9 mouse cellular contexts compared by ENCODE assay signal in the genomic region with DNA sequence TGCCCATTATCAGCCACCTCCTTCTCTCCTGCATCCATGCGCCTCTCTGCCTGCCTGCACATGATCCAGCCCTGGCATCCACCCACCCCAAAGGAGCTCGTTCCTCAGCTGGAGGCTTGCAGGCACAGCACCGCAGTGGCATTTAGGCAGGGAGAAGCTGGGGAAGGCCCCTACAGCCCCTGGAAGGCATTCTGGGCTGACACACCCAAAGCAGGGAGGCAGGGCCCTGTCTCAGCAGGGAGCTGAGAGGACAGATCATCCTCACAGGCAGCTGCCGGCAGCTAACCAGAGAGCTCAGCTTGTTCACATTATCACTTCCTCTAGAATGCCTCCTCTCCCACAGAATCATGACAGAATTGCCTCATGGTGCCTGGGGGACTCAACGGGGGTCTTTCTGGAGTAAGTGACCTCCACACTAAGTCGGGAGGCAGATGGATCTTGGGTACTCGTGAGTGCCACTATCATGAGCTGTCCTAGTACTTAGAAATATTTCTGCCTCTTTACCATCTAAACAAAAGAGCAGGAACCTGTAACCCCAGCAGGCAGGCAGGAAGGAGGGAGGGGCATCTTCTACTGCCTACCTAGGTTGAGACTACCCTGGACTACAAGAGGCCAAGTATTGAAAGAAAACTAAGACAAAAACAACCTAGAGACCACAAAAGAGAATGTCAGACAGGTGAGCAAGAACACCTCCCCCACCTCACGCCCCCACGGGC.
A peak's percentile ranks its signal among the peaks of the same experiment; 100 is the strongest.
DNase-seq lines count a peak whose midpoint lies in the region; ATAC-seq and TF ChIP-seq lines count a peak whose summit lies in the region.
"Had no signal": no experiment of that assay in that cellular context is flagged by ENCODE, and none has a peak within 500 bp of the region (broad histone marks: within the 10 kb centered on the region; RNA-seq: fewer than 3 reads in every experiment).

No protein-coding gene starts in this region.

- peaks cover 44% of the 10 kb centered on the region for H3K27me3 ChIP-seq in megakaryocyte, embryonic 14.5 days (replicated peaks)
- peaks cover 15% of the 10 kb centered on the region for H3K27me3 ChIP-seq in E14TG2a.4 (ENCODE audit: insufficient read depth, low read length)
- H3K27me3 ChIP-seq in forebrain, embryonic 13.5 days = peaks cover 8% of the 10 kb centered on the region; the same call in 1 of the 2 replicates
- H3K27me3 ChIP-seq: hindbrain, embryonic 12.5 days had no signal

- no peak for TF ChIP-seq POLR2A in olfactory bulb, adult 2 months (IDR thresholded peaks at IDR 0.05; ENCODE audit: insufficient read depth, low read depth, low read length)

- H3K27ac ChIP-seq in olfactory bulb, adult 2 months (ENCODE audit: insufficient read depth, low read depth, low read length) = peak overlapping the region; percentile 16
- no peak overlapping the region for H3K27ac ChIP-seq in forebrain, embryonic 13.5 days
- H3K27ac ChIP-seq: hindbrain, embryonic 12.5 days; macrophage had no signal

- H3K4me1 ChIP-seq in megakaryocyte, embryonic 14.5 days = peaks cover 49% of the 10 kb centered on the region
- H3K4me1 ChIP-seq in E14TG2a.4 (replicated peaks; ENCODE audit: low read depth, low read length) = peaks cover 67% of the 10 kb centered on the region
- peaks cover 32% of the 10 kb centered on the region for H3K4me1 ChIP-seq in olfactory bulb, adult 2 months (ENCODE audit: control insufficient read depth, insufficient read depth, low read length)
- H3K4me1 ChIP-seq in forebrain, embryonic 13.5 days = peaks cover 2% of the 10 kb centered on the region; the same call in 1 of the 2 replicates

- peak; percentile 86 for DNase-seq in R1 (ENCODE audit: low read depth, low spot score)
- DNase-seq in kidney, postnatal 10 days = no peak

- no peak overlapping the region for H3K4me2 ChIP-seq in forebrain, embryonic 13.5 days
- H3K4me2 ChIP-seq: hindbrain, embryonic 12.5 days had no signal

- no peak overlapping the region for H3K9ac ChIP-seq in forebrain, embryonic 13.5 days
- H3K9ac ChIP-seq: hindbrain, embryonic 12.5 days had no signal

- no peaks in the 10 kb centered on the region for H3K9me3 ChIP-seq in megakaryocyte, embryonic 14.5 days
- H3K9me3 ChIP-seq in E14TG2a.4 (ENCODE audit: low read length) = no peaks in the 10 kb centered on the region
- H3K9me3 ChIP-seq in forebrain, embryonic 13.5 days (replicated peaks) = no peaks in the 10 kb centered on the region
- H3K9me3 ChIP-seq: hindbrain, embryonic 12.5 days had no signal

- H3K36me3 ChIP-seq in megakaryocyte, embryonic 14.5 days (replicated peaks; ENCODE audit: low read length) = no peaks in the 10 kb centered on the region
- H3K36me3 ChIP-seq in E14TG2a.4 (ENCODE audit: insufficient read depth, low read length) = no peaks in the 10 kb centered on the region
- no peaks in the 10 kb centered on the region for H3K36me3 ChIP-seq in forebrain, embryonic 13.5 days (ENCODE audit: poor library complexity, severe bottlenecking)
- H3K36me3 ChIP-seq: hindbrain, embryonic 12.5 days had no signal

- no peak for ATAC-seq in megakaryocyte, adult 5-6 weeks (ENCODE audit: poor library complexity, severe bottlenecking)
- no peak for ATAC-seq in forebrain, embryonic 13.5 days

- WGBS in olfactory bulb, adult 2 months = 28% methylated on average over 9 of the region's 9 CpGs
- 34% methylated on average over 9 of the region's 9 CpGs for WGBS in forebrain, embryonic 13.5 days

- H3K4me3 ChIP-seq in megakaryocyte, embryonic 14.5 days (replicated peaks) = peak overlapping the region; percentile 1
- H3K4me3 ChIP-seq in E14TG2a.4 (replicated peaks; ENCODE audit: low read length) = peak overlapping the region; percentile 56
- H3K4me3 ChIP-seq in olfactory bulb, adult 2 months (ENCODE audit: insufficient read depth, low read depth, low read length) = no peak overlapping the region
- H3K4me3 ChIP-seq in forebrain, embryonic 13.5 days = no peak overlapping the region
- H3K4me3 ChIP-seq: hindbrain, embryonic 12.5 days had no signal

- TF ChIP-seq CTCF in E14TG2a.4 (conservative IDR thresholded peaks at IDR 0.05; ENCODE audit: low read length) = no peak
- no peak for TF ChIP-seq CTCF in olfactory bulb, adult 2 months (IDR thresholded peaks at IDR 0.05; ENCODE audit: insufficient read depth, low read depth, low read length)

Comparison
In these comparisons a context has a peak if more than half of its experiments do, and no peak if none do; other contexts are left out.
1. H3K4me3 ChIP-seq: peak in megakaryocyte, embryonic 14.5 days (single experiment) and E14TG2a.4 (single experiment); none in olfactory bulb, adult 2 months (single experiment) and forebrain, embryonic 13.5 days (single experiment).